Mouse (Mus musculus): Measurements from ENCODE around the gene Gm10203. TPM values are rescaled to one million over a fixed set of nuclear protein-coding genes. Genes with fewer than 3 reads are reported as not detected.
A peak's percentile ranks its signal among the peaks of the same experiment; 100 is the strongest.
"Not testable (repeated sequence)": the region's sequence is repeated elsewhere in the genome, so short reads cannot be mapped to it uniquely, and the experiment has no call there.

The Gm10203 gene
- polyA plus RNA-seq, 1 experiment from 2014 or later, result not detected

DNA sequence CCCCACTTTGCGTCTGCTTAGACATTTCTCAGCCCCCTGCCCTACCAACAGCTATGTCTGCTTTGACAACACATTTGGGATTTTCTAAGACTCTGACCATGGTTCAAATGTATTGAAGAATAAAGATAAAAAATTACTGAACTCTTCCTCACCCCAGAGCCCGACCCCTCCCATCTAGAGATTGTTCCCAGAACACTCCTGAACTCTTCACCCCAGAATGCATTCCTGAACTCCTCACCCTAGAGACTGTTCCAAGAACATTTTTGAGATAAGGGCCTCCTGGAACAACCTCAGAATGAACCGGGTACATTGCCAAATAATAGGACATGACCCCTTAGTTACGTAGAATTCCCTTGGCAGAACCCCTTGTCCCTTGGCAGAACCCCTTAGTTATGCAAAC, 37.1 kb downstream of the Gm10203 start:
- ATAC-seq (ENCODE audit: borderline replicate concordance, extremely low read depth, low FRiP score, low TSS enrichment); H3K4me3 ChIP-seq; H3K9ac ChIP-seq; H3K4me2 ChIP-seq; H3K4me1 ChIP-seq; H3K27me3 ChIP-seq; H3K27ac ChIP-seq; H3K9me3 ChIP-seq: not testable (repeated sequence)
- 50% methylated on average over 3 of the region's 4 CpGs for WGBS
- H3K36me3 ChIP-seq, result peaks cover 34% of the 10 kb centered on the region

DNA sequence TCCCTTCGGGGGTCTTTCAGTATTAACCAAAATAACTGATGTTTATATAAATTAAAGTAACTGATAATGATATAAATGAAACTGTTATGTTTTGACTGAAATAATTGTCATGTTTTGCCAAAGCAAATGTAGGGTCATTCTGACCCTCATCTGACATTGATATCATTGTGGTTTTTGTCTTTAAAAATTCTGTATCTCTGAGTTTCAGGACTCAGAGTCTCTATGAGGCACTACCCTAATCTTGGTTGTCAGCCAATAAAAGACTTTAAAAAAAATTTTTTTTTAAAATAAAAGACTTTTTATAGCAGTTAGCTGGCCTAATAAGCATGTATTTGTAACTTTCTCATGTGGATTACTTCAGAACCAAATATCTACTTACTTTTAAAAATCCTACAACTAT, 37.7 kb downstream of the Gm10203 start:
- H3K4me1 ChIP-seq, result no peaks in the 10 kb centered on the region
- no peak overlapping the region for H3K27ac ChIP-seq
- H3K4me3 ChIP-seq, result no peak overlapping the region
- H3K4me2 ChIP-seq, result no peak overlapping the region
- ATAC-seq (ENCODE audit: borderline replicate concordance, extremely low read depth, low FRiP score, low TSS enrichment), result no peak
- H3K9me3 ChIP-seq, result no peaks in the 10 kb centered on the region
- H3K36me3 ChIP-seq, result peaks cover 33% of the 10 kb centered on the region
- no peaks in the 10 kb centered on the region for H3K27me3 ChIP-seq
- 92% methylated on average over 1 of the region's 1 CpGs for WGBS
- no peak overlapping the region for H3K9ac ChIP-seq

DNA sequence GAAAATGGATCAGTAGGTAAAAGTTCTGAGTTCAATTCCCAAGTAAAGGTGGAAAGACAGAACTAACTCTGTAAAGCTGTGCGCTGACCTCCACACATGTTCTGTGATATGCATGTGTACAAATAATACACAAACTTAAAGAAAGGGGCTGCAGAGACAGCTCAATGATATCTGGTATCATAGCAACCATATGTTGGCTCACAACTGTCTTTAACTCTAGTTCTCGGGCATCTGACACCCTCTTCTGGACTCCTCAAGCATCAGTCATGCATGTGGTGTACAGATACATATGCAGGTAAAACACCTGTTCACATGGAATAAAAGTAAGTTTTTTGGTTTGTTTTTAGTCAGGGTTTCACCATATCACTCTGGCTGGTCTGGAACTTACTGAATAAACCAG, 38.5 kb downstream of the Gm10203 start:
- Histone ChIP-seq H3K4me3 (no peak overlapping the region), H3K9me3 (no peaks in the 10 kb centered on the region), H3K4me1 (no peaks in the 10 kb centered on the region), H3K27ac (no peak overlapping the region), H3K27me3 (no peaks in the 10 kb centered on the region), H3K36me3 (peaks cover 29% of the 10 kb centered on the region), H3K4me2 (no peak overlapping the region), H3K9ac (no peak overlapping the region)
- WGBS, result 88% methylated on average over 2 of the region's 2 CpGs
- no peak for ATAC-seq (ENCODE audit: borderline replicate concordance, extremely low read depth, low FRiP score, low TSS enrichment)

DNA sequence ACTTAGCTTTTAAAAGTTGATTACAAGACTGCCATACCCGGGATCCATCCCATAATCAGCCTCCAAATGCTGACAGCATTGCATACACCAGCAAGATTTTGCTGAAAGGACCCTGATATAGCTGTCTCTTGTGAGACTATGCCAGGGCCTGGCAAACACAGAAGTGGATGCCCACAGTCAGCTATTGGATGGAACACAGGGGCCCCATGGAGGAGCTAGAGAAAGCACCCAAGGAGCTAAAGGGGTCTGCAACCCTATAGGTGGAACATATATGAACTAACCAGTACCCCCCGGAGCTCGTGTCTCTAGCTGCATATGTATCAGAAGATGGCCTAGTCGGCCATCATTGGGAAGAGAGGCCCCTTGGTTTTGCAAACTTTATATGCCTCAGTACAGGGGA, 40.0 kb downstream of the Gm10203 start:
- not testable (repeated sequence) for H3K27ac ChIP-seq; H3K9me3 ChIP-seq; H3K4me1 ChIP-seq; H3K27me3 ChIP-seq; H3K4me2 ChIP-seq; H3K9ac ChIP-seq; ATAC-seq (ENCODE audit: borderline replicate concordance, extremely low read depth, low FRiP score, low TSS enrichment); H3K4me3 ChIP-seq
- WGBS, result 88% methylated on average over 4 of the region's 4 CpGs
- peaks cover 26% of the 10 kb centered on the region for H3K36me3 ChIP-seq

DNA sequence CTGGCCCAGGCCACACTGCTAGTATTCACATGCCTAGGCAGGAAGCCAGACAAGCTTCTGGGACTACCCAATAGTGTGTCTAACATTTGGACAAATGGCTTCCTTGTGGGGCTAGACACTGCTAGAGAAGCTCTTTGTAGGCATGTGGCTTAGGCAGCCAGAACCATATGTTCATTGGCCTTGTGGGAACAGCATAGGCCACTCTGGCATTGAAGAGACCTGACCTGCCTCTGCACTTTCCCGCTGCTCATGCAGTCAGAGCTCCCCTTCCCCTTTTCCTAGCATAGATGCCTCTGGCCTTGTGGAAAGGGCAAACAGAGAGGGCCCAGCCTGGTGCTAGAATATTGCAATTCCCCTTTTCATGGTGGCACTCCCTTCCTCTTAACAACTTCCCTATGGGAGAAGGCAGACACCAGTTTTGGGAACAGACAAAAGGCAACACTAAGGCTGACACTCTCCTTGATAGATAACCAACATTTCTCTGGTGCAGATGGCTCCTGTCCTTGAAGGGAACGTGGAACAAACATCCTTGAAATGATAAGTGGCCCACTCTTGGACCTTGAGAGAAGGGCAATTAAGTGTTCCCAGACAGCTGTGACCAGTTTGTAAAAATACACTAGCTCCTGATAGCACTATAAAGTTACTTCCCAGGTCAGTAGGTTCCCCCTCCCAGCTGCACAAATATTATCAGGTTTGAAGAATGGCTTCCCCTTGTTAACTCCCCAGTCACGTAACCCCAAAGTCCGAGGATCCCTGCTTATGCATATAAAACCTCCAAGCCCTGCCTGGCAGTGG, 44.1 kb downstream of the Gm10203 start:
- Histone ChIP-seq H3K4me2 (no peak overlapping the region), H3K36me3 (peaks cover 43% of the 10 kb centered on the region), H3K27ac (no peak overlapping the region), H3K4me1 (no peaks in the 10 kb centered on the region), H3K27me3 (no peaks in the 10 kb centered on the region), H3K4me3 (no peak overlapping the region), H3K9me3 (0 out of 2 replicates have a peak, but pooled peaks cover 3% of the 10 kb centered on the region), H3K9ac (no peak overlapping the region)
- WGBS, result 43% methylated on average over 4 of the region's 4 CpGs
- no peak for ATAC-seq (ENCODE audit: borderline replicate concordance, extremely low read depth, low FRiP score, low TSS enrichment)

DNA sequence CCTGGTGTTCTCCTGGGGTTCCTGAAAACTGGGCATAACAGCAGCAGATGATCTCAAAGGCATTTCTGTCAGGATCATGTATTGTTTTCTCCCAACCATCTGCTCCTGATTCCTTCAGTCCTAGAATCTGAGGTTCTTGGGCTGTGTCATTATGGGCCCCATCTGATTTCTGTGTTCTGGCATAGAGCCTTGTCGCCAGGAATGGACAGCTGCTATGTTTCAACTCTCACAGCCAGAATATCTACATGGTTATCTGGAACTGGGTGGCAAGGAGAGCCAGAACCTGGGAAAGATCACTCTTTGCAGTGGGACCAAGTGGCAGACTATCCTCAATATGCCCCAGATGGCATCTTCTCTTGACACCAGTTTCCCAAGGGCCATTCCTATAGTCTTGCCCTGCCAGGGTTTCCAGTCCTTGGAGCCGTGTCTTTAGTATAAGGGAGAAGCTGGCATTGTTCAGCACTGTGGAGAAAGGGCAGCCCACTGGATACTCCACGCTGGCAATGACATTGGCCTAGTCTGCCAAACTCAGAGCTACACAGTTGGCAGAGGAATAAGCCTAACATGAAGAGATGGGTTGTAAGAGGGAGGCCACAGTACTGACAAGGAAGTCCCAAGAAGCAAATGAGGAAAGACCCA, 45.1 kb downstream of the Gm10203 start:
- Histone ChIP-seq H3K36me3 (peaks cover 48% of the 10 kb centered on the region), H3K27ac (no peak overlapping the region; the same call in 1 of the 2 replicates), H3K9me3 (0 out of 2 replicates have a peak, but pooled peaks cover 3% of the 10 kb centered on the region), H3K9ac (no peak overlapping the region), H3K4me3 (no peak overlapping the region), H3K4me1 (no peaks in the 10 kb centered on the region), H3K4me2 (no peak overlapping the region), H3K27me3 (no peaks in the 10 kb centered on the region)
- 0 out of 2 replicates have a peak, but pooled peaks have one; percentile 42 for ATAC-seq (ENCODE audit: borderline replicate concordance, extremely low read depth, low FRiP score, low TSS enrichment)
- 76% methylated on average over 3 of the region's 3 CpGs for whole genome bisulfite sequencing

DNA sequence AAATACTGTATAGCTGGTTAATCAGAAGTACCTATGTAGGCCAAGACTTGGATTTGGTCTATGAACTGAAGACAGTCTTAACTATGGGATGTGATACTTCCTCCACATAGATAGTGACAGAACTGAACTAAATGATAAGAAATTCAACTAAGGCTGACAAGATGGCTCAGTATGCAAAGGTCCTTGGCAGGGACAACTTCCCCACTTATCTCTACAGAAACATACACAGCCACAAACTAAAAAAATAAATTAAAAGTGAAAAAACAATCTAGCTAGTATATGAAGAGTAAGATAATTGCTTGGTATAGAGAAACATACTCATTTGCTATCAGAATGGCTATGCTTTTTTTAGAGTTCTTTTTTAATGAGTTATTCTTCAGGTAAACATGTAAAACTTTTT, 49.1 kb downstream of the Gm10203 start:
- Histone ChIP-seq H3K4me1 (no peaks in the 10 kb centered on the region), H3K27ac (no peak overlapping the region), H3K27me3 (no peaks in the 10 kb centered on the region), H3K9ac (no peak overlapping the region), H3K9me3 (0 out of 2 replicates have a peak, but pooled peaks cover 3% of the 10 kb centered on the region), H3K4me3 (no peak overlapping the region), H3K4me2 (no peak overlapping the region), H3K36me3 (peaks cover 70% of the 10 kb centered on the region)
- no peak for ATAC-seq (ENCODE audit: borderline replicate concordance, extremely low read depth, low FRiP score, low TSS enrichment)

Other genes starting within 250 kb of the Gm10203 start
- gene Caprin2, start 233.9 kb upstream of the Gm10203 start, polyA plus RNA-seq (2015; fragmentation: Nextera tagmentation; extraction: Ambion mirVana), result 13.9 and 17.1 TPM in 2 replicates
- gene Sinhcaf, start 183.7 kb upstream of the Gm10203 start, polyA plus RNA-seq (2015; fragmentation: Nextera tagmentation; extraction: Ambion mirVana), result 113 and 122 TPM in 2 replicates
- gene Dennd5b, start 28.5 kb upstream of the Gm10203 start, polyA plus RNA-seq (2015; fragmentation: Nextera tagmentation; extraction: Ambion mirVana), result 5.5 and 5.8 TPM in 2 replicates
- 14.6 and 16.2 TPM in 2 replicates for gene Etfbkmt, start 9.7 kb downstream of the Gm10203 start, polyA plus RNA-seq (2015; fragmentation: Nextera tagmentation; extraction: Ambion mirVana)
- gene Amn1, start 58.5 kb downstream of the Gm10203 start, polyA plus RNA-seq (2015; fragmentation: Nextera tagmentation; extraction: Ambion mirVana), result 28.2 TPM in 2 replicates
- gene Resf1, start 179.2 kb downstream of the Gm10203 start, polyA plus RNA-seq (2015; fragmentation: Nextera tagmentation; extraction: Ambion mirVana), result 38.4 and 44.8 TPM in 2 replicates